Mouse (Mus musculus) heart, postnatal 0 days (tissue): ENCODE results near the gene Jpt1. TPM values are rescaled to one million over a fixed set of nuclear protein-coding genes. Genes with fewer than 3 reads are reported as not detected.

Experiments used
- ATAC-seq: fragments of 200-750 bp; cut with Nextera tagmentation; 2 replicates; pipeline ENCODE4 v1.8.0; 2017; ENCODE audit warnings: low read depth, moderate number of reproducible peaks, moderate library complexity; ENCODE audit not compliant: insufficient read depth
- DNase-seq: peaks from one replicate; pipeline ENCODE4 v3.0.0-alpha.2; 2016; ENCODE audit warnings: low spot score
- H3K27ac ChIP-seq: fragments of 300-500 bp; sonication (generic); 2 replicates; pipeline ENCODE4 v1.5.1; 2014; ENCODE audit warnings: low read depth, mild to moderate bottlenecking
- H3K27me3 ChIP-seq: fragments of 300-500 bp; sonication (generic); 2 replicates; pipeline ENCODE4 v1.6.1; 2014; ENCODE audit warnings: low read length, mixed read lengths; ENCODE audit not compliant: control insufficient read depth, insufficient read depth
- H3K36me3 ChIP-seq: fragments of 300-500 bp; sonication (generic); replicated peaks from 2 replicates; pipeline ENCODE4 v1.6.1; 2014; ENCODE audit warnings: low read length, mixed read lengths; ENCODE audit not compliant: control insufficient read depth, insufficient read depth
- H3K4me1 ChIP-seq: fragments of 300-500 bp; sonication (generic); 2 replicates; pipeline ENCODE4 v1.6.1; 2014; ENCODE audit warnings: antibody characterized with exemption; ENCODE audit not compliant: control insufficient read depth, insufficient read depth
- H3K4me2 ChIP-seq: fragments of 300-500 bp; sonication (generic); 2 replicates; pipeline ENCODE4 v1.6.1; 2014; ENCODE audit warnings: low read depth, mild to moderate bottlenecking, low read length, moderate library complexity
- H3K4me3 ChIP-seq: fragments of 300-500 bp; sonication (generic); 2 replicates; pipeline ENCODE4 v1.5.1; 2014; ENCODE audit warnings: low read depth, low read length
- H3K9ac ChIP-seq: fragments of 300-500 bp; sonication (generic); replicated peaks from 2 replicates; pipeline ENCODE4 v1.6.1; 2014; ENCODE audit warnings: low read depth, low read length, mixed read lengths
- H3K9me3 ChIP-seq: fragments of 300-500 bp; sonication (generic); replicated peaks from 2 replicates; pipeline ENCODE4 v1.6.1; 2016; ENCODE audit warnings: low read length; ENCODE audit not compliant: control insufficient read depth
- CTCF ChIP-seq: IDR thresholded peaks from 2 replicates; pipeline ENCODE4 v1.5.1; 2016; ENCODE audit warnings: antibody characterized with exemption, control low read depth, low read depth
- EP300 ChIP-seq: IDR thresholded peaks from 2 replicates; pipeline ENCODE4 v1.6.1; 2016; ENCODE audit warnings: antibody characterized with exemption, low read depth
- WGBS: fragments of 180-500 bp; shearing (Covaris S2); extraction: QIAGEN DNeasy Blood & Tissue Kit; methylation state at CpG from one replicate; pipeline ENCODE4 v1.1.7; 2014; 5-methylcytosine and 5-hydroxymethylcytosine counted together
- polyA plus RNA-seq: library from polyadenylated mRNA; unstranded; fragments of >200 nt; fragmentation: Nextera tagmentation; extraction: Ambion mirVana; gene quantifications from 2 replicates; pipeline ENCODE4 v1.2.1, GENCODE M21; 2015
- total RNA-seq: library from RNA; depleted of rRNA; stranded (reverse); fragments of >200 nt; gene quantifications from 2 replicates; pipeline ENCODE4 v1.2.3, GENCODE M21; 2014; ENCODE audit warnings: low replicate concordance

Jpt1 gene
- total and polyA plus RNA-seq, 2 experiments from 2014 or later, result 433 to 503 TPM

- H3K4me3 ChIP-seq, result no peak overlapping the region
- H3K36me3 ChIP-seq, result peaks cover 51% of the 10 kb centered on the region
- 69% methylated on average over 2 of the region's 2 CpGs for WGBS
- no peak overlapping the region for H3K4me2 ChIP-seq
- TF ChIP-seq CTCF, result no peak
- no peak for TF ChIP-seq EP300
- no peaks in the 10 kb centered on the region for H3K9me3 ChIP-seq
- no peaks in the 10 kb centered on the region for H3K27me3 ChIP-seq
- DNase-seq (no peak), ATAC-seq (no peak)
- H3K4me1 ChIP-seq, result peaks cover 23% of the 10 kb centered on the region
- no peak overlapping the region for H3K9ac ChIP-seq
- H3K27ac ChIP-seq, result no peak overlapping the region
Observed at GRCm38 (mm10) chr11:115522703-115523102, 8.5 kb upstream of the Jpt1 start.

- WGBS, result 90% methylated on average over 2 of the region's 2 CpGs
- no peaks in the 10 kb centered on the region for H3K27me3 ChIP-seq
- no peaks in the 10 kb centered on the region for H3K9me3 ChIP-seq
- no peak for ATAC-seq
- no peak for TF ChIP-seq EP300
- H3K4me1 ChIP-seq, result peaks cover 23% of the 10 kb centered on the region
- no peak for DNase-seq
- H3K4me2 ChIP-seq, result no peak overlapping the region
- no peak overlapping the region for H3K9ac ChIP-seq
- peaks cover 46% of the 10 kb centered on the region for H3K36me3 ChIP-seq
- 0 out of 2 replicates have a peak overlapping the region, but pooled peaks have one; percentile 20 for H3K27ac ChIP-seq
- H3K4me3 ChIP-seq, result no peak overlapping the region
Observed at GRCm38 (mm10) chr11:115522238-115522637, 8.1 kb upstream of the Jpt1 start.

- Histone ChIP-seq H3K9ac (no peak overlapping the region), H3K4me1 (peaks cover 23% of the 10 kb centered on the region), H3K27me3 (no peaks in the 10 kb centered on the region), H3K27ac (peak overlapping the region; percentile 90), H3K4me3 (no peak overlapping the region), H3K4me2 (no peak overlapping the region), H3K36me3 (peaks cover 35% of the 10 kb centered on the region), H3K9me3 (no peaks in the 10 kb centered on the region)
- no peak for DNase-seq
- 73% methylated on average over 4 of the region's 4 CpGs for WGBS
- no peak for ATAC-seq
- TF ChIP-seq CTCF (no peak), EP300 (no peak)
Observed at GRCm38 (mm10) chr11:115521080-115521479, 6.9 kb upstream of the Jpt1 start.

GRCm38 (mm10) chr11:115520218-115520617 lies 6.0 kb upstream of the Jpt1 start:
- no peaks in the 10 kb centered on the region for H3K27me3 ChIP-seq
- peak; percentile 78 for DNase-seq
- H3K9me3 ChIP-seq, result no peaks in the 10 kb centered on the region
- no peak overlapping the region for H3K4me3 ChIP-seq
- H3K36me3 ChIP-seq, result peaks cover 26% of the 10 kb centered on the region
- H3K4me2 ChIP-seq, result no peak overlapping the region
- TF ChIP-seq EP300, result peak; percentile 73
- no peak for TF ChIP-seq CTCF
- WGBS, result 52% methylated on average over 2 of the region's 2 CpGs
- peaks cover 21% of the 10 kb centered on the region for H3K4me1 ChIP-seq
- no peak overlapping the region; the same call in 1 of the 2 replicates for H3K9ac ChIP-seq
- peak; percentile 91 for ATAC-seq
- peak overlapping the region; percentile 90 for H3K27ac ChIP-seq

GRCm38 (mm10) chr11:115519581-115519980 lies 5.4 kb upstream of the Jpt1 start:
- Histone ChIP-seq H3K36me3 (peaks cover 20% of the 10 kb centered on the region), H3K4me3 (no peak overlapping the region), H3K4me1 (peaks cover 18% of the 10 kb centered on the region), H3K9ac (no peak overlapping the region), H3K9me3 (no peaks in the 10 kb centered on the region), H3K4me2 (no peak overlapping the region), H3K27me3 (no peaks in the 10 kb centered on the region), H3K27ac (peak overlapping the region; percentile 80)
- WGBS, result 78% methylated on average over 3 of the region's 3 CpGs
- ATAC-seq (no peak), DNase-seq (no peak)
- TF ChIP-seq EP300 (no peak), CTCF (no peak)

GRCm38 (mm10) chr11:115518693-115519092 lies 4.5 kb upstream of the Jpt1 start:
- Histone ChIP-seq H3K4me1 (peaks cover 18% of the 10 kb centered on the region), H3K9me3 (no peaks in the 10 kb centered on the region), H3K27me3 (no peaks in the 10 kb centered on the region), H3K9ac (no peak overlapping the region), H3K4me2 (no peak overlapping the region), H3K36me3 (peaks cover 11% of the 10 kb centered on the region), H3K27ac (peak overlapping the region; percentile 62), H3K4me3 (no peak overlapping the region)
- TF ChIP-seq CTCF, result no peak
- TF ChIP-seq EP300, result no peak
- DNase-seq (no peak), ATAC-seq (no peak)
- WGBS, result 51% methylated on average over 9 of the region's 9 CpGs
